Mouse (Mus musculus): Measurements from ENCODE around the gene Kirrel2. TPM values are rescaled to one million over a fixed set of nuclear protein-coding genes. Genes with fewer than 3 reads are reported as not detected.

Kirrel2 gene
- polyA plus RNA-seq, 1 experiment from 2014 or later = 0.27 TPM

DNA sequence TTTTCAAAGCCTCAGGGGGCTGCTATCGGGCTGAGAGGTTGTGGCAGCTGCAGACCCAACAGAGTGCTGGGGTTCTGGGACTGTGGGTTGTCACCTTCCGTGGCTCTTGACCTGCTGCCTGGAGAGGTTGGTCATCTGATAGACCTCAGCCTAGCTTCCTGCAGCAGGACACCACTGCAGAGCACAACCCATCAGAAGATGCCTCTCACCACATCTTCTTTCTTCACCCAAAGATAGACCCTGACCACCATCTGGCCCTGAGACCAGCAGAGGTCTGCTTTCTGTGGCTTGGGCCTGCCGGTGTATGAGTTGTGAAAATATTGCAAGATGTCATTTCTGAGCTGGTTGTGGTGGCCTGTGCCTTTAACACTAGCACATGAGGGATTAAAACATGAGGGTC, 46.5 kb downstream of the Kirrel2 start:
- H3K4me1 ChIP-seq (ENCODE audit: control insufficient read depth, insufficient read depth, low read length) = no peaks in the 10 kb centered on the region
- no peak overlapping the region for H3K4me3 ChIP-seq (ENCODE audit: low read depth, low read length)
- H3K9ac ChIP-seq (replicated peaks; ENCODE audit: low read depth, low read length) = no peak overlapping the region
- no peak for ATAC-seq (ENCODE audit: low read depth)
- H3K9me3 ChIP-seq (ENCODE audit: control insufficient read depth, low read length) = no peaks in the 10 kb centered on the region
- H3K36me3 ChIP-seq (ENCODE audit: control insufficient read depth, insufficient read depth, low read length) = no peaks in the 10 kb centered on the region
- H3K27me3 ChIP-seq (ENCODE audit: control insufficient read depth, insufficient read depth, low read length) = no peaks in the 10 kb centered on the region
- H3K4me2 ChIP-seq (ENCODE audit: low read depth, low read length) = no peak overlapping the region
- 86% methylated on average over 3 of the region's 3 CpGs for WGBS
- H3K27ac ChIP-seq (ENCODE audit: low read depth, low read length) = no peak overlapping the region

DNA sequence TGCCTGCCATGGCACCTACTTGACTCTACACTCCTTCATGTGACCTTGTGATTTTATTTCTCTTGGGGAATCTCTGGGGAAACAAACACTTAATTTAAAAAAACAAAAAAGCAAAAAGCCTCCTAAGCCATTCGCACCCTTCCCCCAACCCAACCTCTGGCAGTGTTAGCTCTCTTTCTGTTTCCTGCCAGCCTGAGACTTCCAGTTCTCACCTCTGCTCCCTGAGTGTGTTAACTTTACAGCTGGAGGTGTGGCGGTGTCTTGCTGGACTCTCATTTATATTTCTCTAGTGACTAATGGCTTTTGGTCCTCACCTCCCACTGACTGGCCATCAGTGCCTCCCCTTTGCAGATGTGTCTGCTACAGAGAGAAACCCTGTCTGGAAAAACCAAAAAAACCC, 47.7 kb downstream of the Kirrel2 start:
- Histone ChIP-seq H3K36me3 (ENCODE audit: control insufficient read depth, insufficient read depth, low read length) (no peaks in the 10 kb centered on the region), H3K4me2 (ENCODE audit: low read depth, low read length) (no peak overlapping the region), H3K27ac (ENCODE audit: low read depth, low read length) (no peak overlapping the region), H3K9ac (replicated peaks; ENCODE audit: low read depth, low read length) (no peak overlapping the region), H3K4me3 (ENCODE audit: low read depth, low read length) (no peak overlapping the region), H3K27me3 (ENCODE audit: control insufficient read depth, insufficient read depth, low read length) (no peaks in the 10 kb centered on the region), H3K4me1 (ENCODE audit: control insufficient read depth, insufficient read depth, low read length) (no peaks in the 10 kb centered on the region), H3K9me3 (ENCODE audit: control insufficient read depth, low read length) (no peaks in the 10 kb centered on the region)
- WGBS = 67% methylated on average over 2 of the region's 2 CpGs
- no peak for ATAC-seq (ENCODE audit: low read depth)

DNA sequence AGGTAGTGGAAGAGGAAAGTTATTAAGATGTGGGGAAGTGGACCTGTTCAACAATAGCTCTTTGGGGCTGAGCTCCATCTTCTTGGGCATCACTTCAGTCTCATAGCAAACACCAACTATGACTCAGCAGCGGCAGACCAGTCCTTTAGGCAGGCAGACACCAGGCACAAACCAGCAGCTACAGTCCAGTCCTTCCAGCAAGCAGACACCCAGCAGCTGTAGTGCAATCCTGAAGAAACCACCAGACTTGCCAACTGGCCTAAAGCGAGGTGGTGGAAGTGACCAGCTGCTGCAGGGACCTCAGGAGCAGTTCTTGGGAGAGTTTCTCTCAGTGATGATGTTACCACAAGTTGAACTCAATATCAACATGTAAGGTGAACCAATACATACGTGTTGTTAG, 48.9 kb downstream of the Kirrel2 start:
- H3K4me1 ChIP-seq (ENCODE audit: control insufficient read depth, insufficient read depth, low read length) = no peaks in the 10 kb centered on the region
- 86% methylated on average over 3 of the region's 3 CpGs for WGBS
- no peak for ATAC-seq (ENCODE audit: low read depth)
- no peaks in the 10 kb centered on the region for H3K36me3 ChIP-seq (ENCODE audit: control insufficient read depth, insufficient read depth, low read length)
- H3K27me3 ChIP-seq (ENCODE audit: control insufficient read depth, insufficient read depth, low read length) = no peaks in the 10 kb centered on the region
- H3K9me3 ChIP-seq (ENCODE audit: control insufficient read depth, low read length) = no peaks in the 10 kb centered on the region
- no peak overlapping the region for H3K9ac ChIP-seq (replicated peaks; ENCODE audit: low read depth, low read length)
- no peak overlapping the region for H3K4me2 ChIP-seq (ENCODE audit: low read depth, low read length)
- no peak overlapping the region for H3K27ac ChIP-seq (ENCODE audit: low read depth, low read length)
- no peak overlapping the region for H3K4me3 ChIP-seq (ENCODE audit: low read depth, low read length)

DNA sequence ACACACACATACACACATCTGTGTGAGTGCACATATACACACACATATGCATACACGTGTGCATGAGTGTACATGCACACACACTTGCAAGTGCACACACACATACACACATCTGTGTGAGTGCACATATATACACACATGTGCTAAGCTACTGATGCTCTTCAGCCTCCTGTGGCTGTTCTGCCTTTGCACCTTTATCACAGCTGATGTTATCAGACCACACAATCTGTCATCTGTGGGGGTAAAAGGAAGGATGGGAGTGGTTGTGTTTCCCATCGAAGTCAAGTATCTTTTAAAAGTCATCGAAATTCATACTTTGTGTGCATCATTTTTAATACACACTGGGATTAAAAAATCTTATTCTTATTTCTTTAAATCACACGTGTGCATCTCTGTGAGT, 55.1 kb downstream of the Kirrel2 start:
- Histone ChIP-seq H3K4me3 (ENCODE audit: low read depth, low read length) (no peak overlapping the region), H3K27ac (ENCODE audit: low read depth, low read length) (no peak overlapping the region), H3K9me3 (ENCODE audit: control insufficient read depth, low read length) (no peaks in the 10 kb centered on the region), H3K4me1 (ENCODE audit: control insufficient read depth, insufficient read depth, low read length) (0 out of 2 replicates have a peak, but pooled peaks cover 3% of the 10 kb centered on the region), H3K36me3 (ENCODE audit: control insufficient read depth, insufficient read depth, low read length) (no peaks in the 10 kb centered on the region), H3K9ac (replicated peaks; ENCODE audit: low read depth, low read length) (no peak overlapping the region), H3K4me2 (ENCODE audit: low read depth, low read length) (no peak overlapping the region), H3K27me3 (ENCODE audit: control insufficient read depth, insufficient read depth, low read length) (no peaks in the 10 kb centered on the region)
- ATAC-seq (ENCODE audit: low read depth) = no peak
- 76% methylated on average over 4 of the region's 4 CpGs for WGBS

DNA sequence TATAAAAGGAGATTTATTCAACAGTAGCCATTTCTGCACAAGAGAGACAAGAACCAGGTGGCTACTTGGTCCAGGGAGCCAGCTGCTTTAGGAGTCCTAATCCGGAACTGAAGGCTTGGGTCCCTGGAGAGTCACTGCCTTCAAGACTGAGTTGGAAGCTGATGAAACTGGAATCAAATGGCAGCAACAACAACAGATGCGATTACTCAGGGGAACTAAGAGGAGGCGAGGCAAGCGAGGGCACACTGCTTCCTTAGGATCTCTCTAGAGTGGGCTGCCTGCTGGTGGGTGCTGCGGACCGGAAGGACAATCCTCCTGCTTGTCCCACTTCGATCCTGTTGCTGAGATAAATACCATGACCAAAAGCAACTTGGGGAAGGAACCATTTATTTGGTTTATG, 57.8 kb downstream of the Kirrel2 start:
- Histone ChIP-seq H3K4me1 (ENCODE audit: control insufficient read depth, insufficient read depth, low read length) (0 out of 2 replicates have a peak, but pooled peaks cover 3% of the 10 kb centered on the region), H3K9me3 (ENCODE audit: control insufficient read depth, low read length) (no peaks in the 10 kb centered on the region), H3K4me3 (ENCODE audit: low read depth, low read length) (no peak overlapping the region), H3K36me3 (ENCODE audit: control insufficient read depth, insufficient read depth, low read length) (no peaks in the 10 kb centered on the region), H3K27me3 (ENCODE audit: control insufficient read depth, insufficient read depth, low read length) (no peaks in the 10 kb centered on the region), H3K9ac (replicated peaks; ENCODE audit: low read depth, low read length) (no peak overlapping the region), H3K4me2 (ENCODE audit: low read depth, low read length) (no peak overlapping the region), H3K27ac (ENCODE audit: low read depth, low read length) (no peak overlapping the region)
- 48% methylated on average over 7 of the region's 7 CpGs for WGBS
- ATAC-seq (ENCODE audit: low read depth) = no peak

Other genes starting within 250 kb of the Kirrel2 start
- 176 and 217 TPM in 2 replicates for gene Polr2i, start 225.7 kb downstream of the Kirrel2 start, polyA plus RNA-seq (2014; fragmentation: Nextera tagmentation; extraction: Ambion mirVana)
- 402 and 413 TPM in 2 replicates for gene Tbcb, start 225.4 kb downstream of the Kirrel2 start, polyA plus RNA-seq (2014; fragmentation: Nextera tagmentation; extraction: Ambion mirVana)
- gene Ovol3, start 222.0 kb downstream of the Kirrel2 start, polyA plus RNA-seq (2014; fragmentation: Nextera tagmentation; extraction: Ambion mirVana) = not detected in 2 replicates
- 0.99 and 1.0 TPM in 2 replicates for gene Thap8, start 177.6 kb downstream of the Kirrel2 start, polyA plus RNA-seq (2014; fragmentation: Nextera tagmentation; extraction: Ambion mirVana)
- 3.1 and 3.7 TPM in 2 replicates for gene Wdr62, start 177.3 kb downstream of the Kirrel2 start, polyA plus RNA-seq (2014; fragmentation: Nextera tagmentation; extraction: Ambion mirVana)
- gene Clip3, start 166.0 kb downstream of the Kirrel2 start, polyA plus RNA-seq (2014; fragmentation: Nextera tagmentation; extraction: Ambion mirVana) = 115 and 133 TPM in 2 replicates
- 134 and 137 TPM in 2 replicates for gene Alkbh6, start 149.0 kb downstream of the Kirrel2 start, polyA plus RNA-seq (2014; fragmentation: Nextera tagmentation; extraction: Ambion mirVana)
- 12.7 and 16.9 TPM in 2 replicates for gene Syne4, start 142.9 kb downstream of the Kirrel2 start, polyA plus RNA-seq (2014; fragmentation: Nextera tagmentation; extraction: Ambion mirVana)
- not detected in 2 replicates for gene E130208F15Rik, start 135.9 kb downstream of the Kirrel2 start, polyA plus RNA-seq (2014; fragmentation: Nextera tagmentation; extraction: Ambion mirVana)
- gene Sdhaf1, start 133.8 kb downstream of the Kirrel2 start, polyA plus RNA-seq (2014; fragmentation: Nextera tagmentation; extraction: Ambion mirVana) = 16.3 and 20.1 TPM in 2 replicates
- 12.2 and 14.1 TPM in 2 replicates for gene Lrfn3, start 94.9 kb downstream of the Kirrel2 start, polyA plus RNA-seq (2014; fragmentation: Nextera tagmentation; extraction: Ambion mirVana)
- 23.3 and 39.9 TPM in 2 replicates for gene Tyrobp, start 43.9 kb downstream of the Kirrel2 start, polyA plus RNA-seq (2014; fragmentation: Nextera tagmentation; extraction: Ambion mirVana)
- gene Hcst, start 37.8 kb downstream of the Kirrel2 start, polyA plus RNA-seq (2014; fragmentation: Nextera tagmentation; extraction: Ambion mirVana) = 1.1 TPM in 1 of 2 replicates, not detected in the other
- 2.5 and 3.1 TPM in 2 replicates for gene Nfkbid, start 36.0 kb downstream of the Kirrel2 start, polyA plus RNA-seq (2014; fragmentation: Nextera tagmentation; extraction: Ambion mirVana)
- gene Aplp1, start 12.2 kb downstream of the Kirrel2 start, polyA plus RNA-seq (2014; fragmentation: Nextera tagmentation; extraction: Ambion mirVana) = 641 and 675 TPM in 2 replicates
- gene Nphs1, start 625 bp upstream of the Kirrel2 start, polyA plus RNA-seq (2014; fragmentation: Nextera tagmentation; extraction: Ambion mirVana) = 0.30 TPM in 1 of 2 replicates, not detected in the other
- gene Prodh2, start 35.9 kb upstream of the Kirrel2 start, polyA plus RNA-seq (2014; fragmentation: Nextera tagmentation; extraction: Ambion mirVana) = not detected in 2 replicates
- gene Arhgap33, start 77.4 kb upstream of the Kirrel2 start, polyA plus RNA-seq (2014; fragmentation: Nextera tagmentation; extraction: Ambion mirVana) = 110 and 111 TPM in 2 replicates
- gene Hspb6, start 94.5 kb upstream of the Kirrel2 start, polyA plus RNA-seq (2014; fragmentation: Nextera tagmentation; extraction: Ambion mirVana) = 7.0 and 8.4 TPM in 2 replicates
- gene Proser3, start 94.6 kb upstream of the Kirrel2 start, polyA plus RNA-seq (2014; fragmentation: Nextera tagmentation; extraction: Ambion mirVana) = 9.3 and 11.1 TPM in 2 replicates
- 55.4 and 57.4 TPM in 2 replicates for gene Lin37, start 102.1 kb upstream of the Kirrel2 start, polyA plus RNA-seq (2014; fragmentation: Nextera tagmentation; extraction: Ambion mirVana)
- gene U2af1l4, start 105.6 kb upstream of the Kirrel2 start, polyA plus RNA-seq (2014; fragmentation: Nextera tagmentation; extraction: Ambion mirVana) = 99.4 and 99.6 TPM in 2 replicates
- 8.1 and 9.4 TPM in 2 replicates for gene Gm49396, start 105.7 kb upstream of the Kirrel2 start, polyA plus RNA-seq (2014; fragmentation: Nextera tagmentation; extraction: Ambion mirVana)
- gene Psenen, start 105.9 kb upstream of the Kirrel2 start, polyA plus RNA-seq (2014; fragmentation: Nextera tagmentation; extraction: Ambion mirVana) = 111 and 126 TPM in 2 replicates
- gene Igflr1, start 107.7 kb upstream of the Kirrel2 start, polyA plus RNA-seq (2014; fragmentation: Nextera tagmentation; extraction: Ambion mirVana) = 2.8 and 3.7 TPM in 2 replicates
- gene Kmt2b, start 131.0 kb upstream of the Kirrel2 start, polyA plus RNA-seq (2014; fragmentation: Nextera tagmentation; extraction: Ambion mirVana) = 13.6 and 14.6 TPM in 2 replicates
- gene Zbtb32, start 141.2 kb upstream of the Kirrel2 start, polyA plus RNA-seq (2014; fragmentation: Nextera tagmentation; extraction: Ambion mirVana) = 0.30 and 0.35 TPM in 2 replicates
- 0.43 and 0.62 TPM in 2 replicates for gene Upk1a, start 155.2 kb upstream of the Kirrel2 start, polyA plus RNA-seq (2014; fragmentation: Nextera tagmentation; extraction: Ambion mirVana)
- 1,118 and 1,342 TPM in 2 replicates for gene Cox6b1, start 168.5 kb upstream of the Kirrel2 start, polyA plus RNA-seq (2014; fragmentation: Nextera tagmentation; extraction: Ambion mirVana)
- gene Etv2, start 178.2 kb upstream of the Kirrel2 start, polyA plus RNA-seq (2014; fragmentation: Nextera tagmentation; extraction: Ambion mirVana) = not detected in 2 replicates
- 98.3 and 110 TPM in 2 replicates for gene Rbm42, start 192.6 kb upstream of the Kirrel2 start, polyA plus RNA-seq (2014; fragmentation: Nextera tagmentation; extraction: Ambion mirVana)
- gene Haus5, start 207.3 kb upstream of the Kirrel2 start, polyA plus RNA-seq (2014; fragmentation: Nextera tagmentation; extraction: Ambion mirVana) = 22.4 and 23.9 TPM in 2 replicates
- not detected in 2 replicates for gene Pmis2, start 213.9 kb upstream of the Kirrel2 start, polyA plus RNA-seq (2014; fragmentation: Nextera tagmentation; extraction: Ambion mirVana)
- not detected in 2 replicates for gene 2200002J24Rik, start 241.2 kb upstream of the Kirrel2 start, polyA plus RNA-seq (2014; fragmentation: Nextera tagmentation; extraction: Ambion mirVana)